Mouse (Mus musculus) MEL-GATA-1-ER (cell line): ENCODE measurements around the gene Shcbp1l.
"Not testable (repeated sequence)": the region's sequence is repeated elsewhere in the genome, so short reads cannot be mapped to it uniquely, and the experiment has no call there.

Experiments used
- DNase-seq: peaks from one replicate; pipeline ENCODE4 v3.0.0-alpha.2; 2012; ENCODE audit warnings: low read depth; ENCODE audit errors: extremely low read depth

Shcbp1l gene

DNA sequence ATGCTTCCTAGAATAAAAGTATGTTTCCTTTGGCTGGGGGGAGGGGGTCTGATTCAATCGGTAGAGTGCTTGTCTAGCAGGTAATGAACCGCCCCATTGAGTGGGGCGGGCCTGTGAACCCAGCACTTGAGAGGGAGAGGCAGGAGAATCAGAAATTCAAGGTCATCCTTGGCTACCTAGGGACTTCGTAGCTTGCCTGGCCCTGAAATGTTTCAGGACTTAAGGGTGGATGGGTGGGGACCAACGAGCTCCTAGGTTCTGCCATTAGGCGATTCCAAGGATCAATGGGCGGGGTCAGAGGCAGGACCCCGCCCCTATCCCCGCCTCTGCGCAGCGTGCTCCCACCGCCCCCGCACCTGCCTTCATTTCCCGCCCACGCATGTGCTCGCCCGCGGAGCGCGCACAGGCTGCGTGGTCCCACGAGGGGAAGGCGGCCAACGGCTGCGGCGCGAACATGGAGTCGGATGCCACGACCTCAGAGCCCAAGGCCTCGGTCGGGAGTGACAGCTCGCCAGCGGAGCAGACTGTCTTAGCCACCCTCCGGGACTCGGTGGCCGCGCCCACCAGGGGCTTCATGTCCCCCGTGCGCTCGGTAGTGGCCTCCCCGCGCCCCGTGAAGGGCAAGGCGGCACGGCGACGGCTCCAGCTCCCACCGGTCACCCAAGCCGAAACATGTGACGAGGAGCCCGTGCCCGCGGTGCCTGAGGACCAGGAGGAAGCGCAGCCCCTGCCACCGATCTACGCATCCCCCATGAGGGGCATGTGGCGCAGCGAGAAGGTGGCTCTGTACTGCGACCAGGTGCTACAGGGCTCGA, at the start of gene Shcbp1l:
Shcbp1l (plus strand) TSS at position 393 of the 815 bp plus-strand sequence.
- peak; percentile 77 for DNase-seq

DNA sequence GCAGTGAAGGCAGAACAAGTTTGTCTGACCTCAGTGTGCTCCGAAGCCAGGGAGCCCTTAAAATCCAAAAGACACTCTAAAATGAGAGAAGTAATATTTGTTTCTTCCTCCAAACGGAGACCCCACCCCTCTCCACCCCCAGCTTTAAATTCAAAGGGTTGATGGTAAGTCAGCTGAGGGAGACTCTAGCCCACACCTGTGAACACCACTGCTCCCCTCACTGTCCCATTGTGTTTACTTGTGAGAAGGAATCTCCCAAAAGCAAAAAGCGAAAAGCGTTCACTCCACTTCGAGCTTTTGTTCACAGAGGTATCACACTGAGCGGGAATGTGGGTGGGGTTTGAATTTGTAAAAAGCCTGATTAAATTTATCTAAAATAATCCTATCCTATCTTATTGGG, 48.5 kb upstream of the Shcbp1l start:
- no peak for DNase-seq

GRCm38 (mm10) chr1:153378587-153378986, 46.4 kb upstream of the Shcbp1l start:
- DNase-seq: no peak

GRCm38 (mm10) chr1:153379832-153380231, 45.1 kb upstream of the Shcbp1l start:
- DNase-seq: no peak

DNA sequence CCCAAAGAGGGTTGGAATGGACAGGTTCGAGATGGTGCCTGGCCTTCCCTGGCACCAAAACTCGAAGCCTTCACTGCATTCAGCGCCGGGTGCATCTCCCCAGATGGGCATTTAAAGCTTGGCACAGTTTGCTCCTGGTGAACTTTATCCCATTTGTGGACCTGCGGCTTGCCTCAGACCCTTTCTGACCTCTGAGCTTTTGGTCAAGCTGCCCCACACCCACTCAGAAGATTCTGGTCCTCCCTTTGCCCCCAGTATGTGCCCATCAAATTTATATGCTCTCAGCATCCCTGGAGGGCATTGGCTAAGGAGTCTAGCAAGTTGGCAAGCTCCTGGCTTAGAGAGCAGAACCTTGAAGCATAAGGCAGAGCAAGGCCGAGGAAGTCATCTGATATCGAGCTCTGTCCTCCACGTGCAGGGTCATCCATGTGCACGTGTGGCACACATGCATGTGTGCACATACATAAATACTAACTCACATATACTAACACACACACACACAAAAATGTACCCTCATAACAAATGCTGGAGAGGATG, 44.1 kb upstream of the Shcbp1l start:
- DNase-seq: no peak

- DNase-seq: no peak
Measured at GRCm38 (mm10) chr1:153385081-153385480, 39.9 kb upstream of the Shcbp1l start.

DNA sequence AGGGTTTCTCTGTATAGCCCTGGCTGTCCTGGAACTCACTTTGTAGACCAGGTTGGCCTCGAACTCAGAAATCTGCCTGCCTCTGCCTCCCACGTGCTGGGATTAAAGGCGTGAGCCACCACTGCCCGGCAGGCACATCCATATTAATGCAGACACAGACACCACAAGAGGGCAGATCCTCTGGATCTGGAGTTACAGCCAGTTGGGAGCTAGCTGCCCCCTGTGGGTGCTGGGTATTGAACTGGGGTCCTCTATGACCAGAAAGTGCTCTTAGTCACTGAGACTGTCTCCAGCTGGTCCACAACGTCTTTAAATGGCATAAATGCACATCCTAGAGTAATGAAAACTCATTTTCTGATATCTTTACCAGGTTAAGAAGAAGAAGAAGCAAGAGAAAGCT, 39.3 kb upstream of the Shcbp1l start:
- not testable (repeated sequence) for DNase-seq

GRCm38 (mm10) chr1:153386271-153387069, 38.5 kb upstream of the Shcbp1l start:
- peak; percentile 28 for DNase-seq

- DNase-seq: not testable (repeated sequence)
Measured at GRCm38 (mm10) chr1:153395706-153396105, 29.3 kb upstream of the Shcbp1l start.

DNA sequence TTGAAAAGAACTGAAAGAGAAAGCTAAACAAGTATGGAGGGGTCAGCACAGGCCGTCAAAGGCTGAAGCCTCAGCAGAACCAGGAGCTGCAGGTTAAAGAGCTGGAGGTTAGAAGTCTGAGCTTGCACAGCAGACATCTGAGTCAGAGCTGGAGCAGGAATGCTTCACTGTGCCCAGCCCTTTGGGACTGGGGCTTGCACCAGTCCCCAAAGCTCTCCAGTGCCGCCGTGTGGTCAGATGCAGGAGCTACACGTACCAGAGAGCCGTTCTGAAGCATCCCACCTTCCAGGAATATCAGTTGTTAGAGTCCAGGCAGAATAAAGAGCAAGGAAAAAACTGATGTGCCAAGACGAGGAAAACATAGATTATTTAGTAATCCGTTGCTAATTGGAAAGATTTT, 23.2 kb upstream of the Shcbp1l start:
- peak; percentile 56 for DNase-seq

DNA sequence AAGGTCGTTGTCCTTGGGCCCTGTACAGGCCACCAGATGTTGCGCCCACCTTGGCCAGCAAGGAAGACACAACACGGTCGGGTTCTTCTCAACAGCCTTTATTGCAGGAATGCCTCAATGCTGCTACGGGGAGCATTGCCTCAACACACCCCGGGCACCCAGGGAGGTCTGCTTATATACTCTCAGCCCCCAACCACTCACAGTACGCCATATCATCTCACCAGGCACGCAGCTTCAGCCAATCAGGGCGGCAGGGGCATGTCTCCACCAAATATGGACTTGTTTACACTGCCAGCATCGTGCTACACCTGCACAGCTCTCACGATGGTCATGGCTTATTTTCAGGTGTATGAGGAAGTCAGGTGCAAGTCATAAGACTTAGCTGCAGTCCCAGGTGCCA, 17.3 kb upstream of the Shcbp1l start:
- not testable (repeated sequence) for DNase-seq

DNA sequence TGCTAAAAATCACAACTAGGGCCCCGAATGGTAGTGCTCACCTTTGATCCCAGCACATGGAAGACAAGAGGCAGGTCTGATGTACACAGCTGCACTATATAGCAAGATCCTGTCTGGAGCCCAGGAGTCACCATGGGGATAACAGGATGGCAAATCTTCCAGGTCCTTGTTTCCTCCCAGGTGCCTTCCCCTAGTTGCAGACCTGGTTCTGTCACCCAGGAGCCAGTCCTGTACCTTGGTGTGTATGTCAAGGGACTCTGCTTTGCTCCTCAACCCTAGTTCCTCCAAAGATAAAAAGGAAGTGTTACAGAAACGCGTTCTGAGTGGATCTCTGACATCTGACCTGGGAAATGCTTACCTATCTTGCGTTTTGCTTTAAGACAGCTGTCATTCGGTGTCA, 16.7 kb upstream of the Shcbp1l start:
- not testable (repeated sequence) for DNase-seq

DNA sequence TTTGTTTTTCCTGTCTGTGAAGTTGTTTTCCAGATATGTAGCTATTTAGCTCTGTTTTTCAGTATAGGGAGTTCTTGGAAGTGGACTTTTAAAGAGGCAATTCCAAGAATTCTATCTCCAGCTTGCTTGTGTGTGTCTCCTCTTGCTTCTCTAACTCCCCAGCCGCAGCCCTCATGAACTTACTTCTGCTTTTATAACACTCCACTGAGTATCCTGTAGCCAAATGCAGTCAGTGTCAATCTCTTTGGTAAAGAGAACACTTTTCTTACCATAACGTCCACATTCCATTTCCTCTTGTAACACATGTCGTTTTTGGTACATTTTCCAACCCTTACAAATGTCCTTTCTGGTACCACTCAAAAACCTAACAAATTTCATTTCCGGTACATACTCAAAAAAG, 14.0 kb upstream of the Shcbp1l start:
- not testable (repeated sequence) for DNase-seq

DNA sequence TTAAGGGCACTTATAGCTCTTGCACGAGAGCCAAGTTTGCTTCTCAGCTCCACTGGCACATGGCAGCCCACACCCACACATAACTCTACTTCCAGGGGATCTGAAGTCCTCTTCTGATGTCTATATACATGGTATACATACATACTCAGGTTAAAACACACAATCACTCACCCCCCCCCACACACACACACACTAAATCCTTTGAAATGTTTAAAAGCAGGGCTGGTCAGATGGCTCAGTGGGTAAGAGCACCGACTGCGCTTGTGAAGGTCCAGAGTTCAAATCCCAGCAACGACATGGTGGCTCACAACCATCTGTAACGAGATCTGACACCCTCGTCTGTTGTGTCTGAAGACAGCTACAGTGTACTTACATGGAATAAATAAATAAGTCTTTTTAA, 13.2 kb upstream of the Shcbp1l start:
- no peak for DNase-seq

- not testable (repeated sequence) for DNase-seq
Measured at GRCm38 (mm10) chr1:153412663-153413396, 12.1 kb upstream of the Shcbp1l start.

DNA sequence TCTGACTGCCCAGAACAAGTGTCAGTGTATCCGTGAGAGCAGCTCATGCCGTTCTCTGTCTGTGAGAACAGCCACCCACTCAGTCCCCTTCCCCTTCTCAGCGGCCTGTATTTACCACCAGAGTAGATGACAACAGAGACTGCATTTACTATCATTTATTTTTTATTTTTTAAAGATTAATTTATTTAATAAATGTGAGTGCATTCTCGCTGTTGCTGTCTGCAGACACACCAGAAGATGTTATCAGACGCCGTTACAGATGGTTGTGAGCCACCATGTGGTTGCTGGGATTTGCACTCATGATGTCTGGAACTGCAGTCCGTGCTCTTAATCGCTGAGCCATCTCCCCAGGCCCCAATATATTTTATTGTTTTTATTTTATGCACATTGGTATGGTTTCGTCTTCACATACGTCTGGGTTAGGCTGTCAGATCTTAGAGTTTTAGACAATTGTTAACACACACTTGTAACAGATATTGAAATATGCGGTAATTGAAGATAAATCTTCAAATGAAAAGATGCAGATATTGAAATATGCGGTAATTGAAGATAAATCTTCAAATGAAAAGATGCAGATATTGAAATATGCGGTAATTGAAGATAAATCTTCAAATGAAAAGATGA, 11.5 kb upstream of the Shcbp1l start:
- DNase-seq: peak; percentile 65

- DNase-seq: peak; percentile 98
Measured at GRCm38 (mm10) chr1:153414114-153414723, 10.7 kb upstream of the Shcbp1l start.

- DNase-seq: peak; percentile 99
Measured at GRCm38 (mm10) chr1:153414962-153415361, 10.0 kb upstream of the Shcbp1l start.

DNA sequence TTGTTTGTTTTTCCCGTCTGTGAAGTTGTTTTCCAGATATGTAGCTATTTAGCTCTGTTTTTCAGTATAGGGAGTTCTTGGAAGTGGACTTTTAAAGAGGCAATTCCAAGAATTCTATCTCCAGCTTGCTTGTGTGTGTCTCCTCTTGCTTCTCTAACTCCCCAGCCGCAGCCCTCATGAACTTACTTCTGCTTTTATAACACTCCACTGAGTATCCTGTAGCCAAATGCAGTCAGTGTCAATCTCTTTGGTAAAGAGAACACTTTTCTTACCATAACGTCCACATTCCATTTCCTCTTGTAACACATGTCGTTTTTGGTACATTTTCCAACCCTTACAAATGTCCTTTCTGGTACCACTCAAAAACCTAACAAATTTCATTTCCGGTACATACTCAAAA, 9.2 kb upstream of the Shcbp1l start:
- not testable (repeated sequence) for DNase-seq

GRCm38 (mm10) chr1:153416271-153416832, 8.6 kb upstream of the Shcbp1l start:
- not testable (repeated sequence) for DNase-seq
